Mouse (Mus musculus): ENCODE results near the gene Zfp799.
"Not testable (repeated sequence)": the region's sequence is repeated elsewhere in the genome, so short reads cannot be mapped to it uniquely, and the experiment has no call there.

Gene Zfp799

GRCm38 (mm10) chr17:32829540-32830417 lies at the start of gene Zfp799:
Gene Zfp799, minus strand, starts transcription at chr17:32830261.
- peak; percentile 91 for DNase-seq (ENCODE audit: low read depth, low spot score)

GRCm38 (mm10) chr17:32878773-32879172 lies 48.7 kb upstream of the Zfp799 start:
- no peak for DNase-seq (ENCODE audit: low read depth, low spot score)

- DNase-seq (ENCODE audit: low read depth, low spot score), result peak; percentile 22
These were observed 47.6 kb upstream of the Zfp799 start for GRCm38 (mm10) chr17:32877471-32878171.

GRCm38 (mm10) chr17:32872696-32873095 lies 42.6 kb upstream of the Zfp799 start:
- no peak for DNase-seq (ENCODE audit: low read depth, low spot score)

GRCm38 (mm10) chr17:32872091-32872490 lies 42.0 kb upstream of the Zfp799 start:
- no peak for DNase-seq (ENCODE audit: low read depth, low spot score)

GRCm38 (mm10) chr17:32871483-32871882 lies 41.4 kb upstream of the Zfp799 start:
- no peak for DNase-seq (ENCODE audit: low read depth, low spot score)

GRCm38 (mm10) chr17:32867266-32867665 lies 37.2 kb upstream of the Zfp799 start:
- DNase-seq (ENCODE audit: low read depth, low spot score), result not testable (repeated sequence)

- DNase-seq (ENCODE audit: low read depth, low spot score), result not testable (repeated sequence)
These were observed 26.7 kb upstream of the Zfp799 start for GRCm38 (mm10) chr17:32856713-32857112.

- DNase-seq (ENCODE audit: low read depth, low spot score), result no peak
These were observed 21.5 kb upstream of the Zfp799 start for GRCm38 (mm10) chr17:32851581-32851980.

GRCm38 (mm10) chr17:32841388-32841787 lies 11.3 kb upstream of the Zfp799 start:
- DNase-seq (ENCODE audit: low read depth, low spot score), result peak; percentile 56

GRCm38 (mm10) chr17:32839083-32839802 lies 9.2 kb upstream of the Zfp799 start:
- no peak for DNase-seq (ENCODE audit: low read depth, low spot score)

GRCm38 (mm10) chr17:32830418-32830782 lies 339 bp upstream of the Zfp799 start:
- DNase-seq (ENCODE audit: low read depth, low spot score), result no peak

- DNase-seq (ENCODE audit: low read depth, low spot score), result peak; percentile 51
These were observed 13.8 kb downstream of the Zfp799 start for GRCm38 (mm10) chr17:32816074-32816784.

GRCm38 (mm10) chr17:32814136-32814535 lies 15.9 kb downstream of the Zfp799 start:
- DNase-seq (ENCODE audit: low read depth, low spot score), result no peak

- DNase-seq (ENCODE audit: low read depth, low spot score), result no peak
These were observed 19.4 kb downstream of the Zfp799 start for GRCm38 (mm10) chr17:32810648-32811047.

GRCm38 (mm10) chr17:32809544-32810374 lies 20.3 kb downstream of the Zfp799 start, which contains the start of gene Zfp811:
Gene Zfp811, minus strand, starts transcription at chr17:32809931.
- DNase-seq (ENCODE audit: low read depth, low spot score), result peak; percentile 86

- DNase-seq (ENCODE audit: low read depth, low spot score), result peak; percentile 30
These were observed 21.1 kb downstream of the Zfp799 start for GRCm38 (mm10) chr17:32808921-32809320.

- DNase-seq (ENCODE audit: low read depth, low spot score), result no peak
These were observed 40.8 kb downstream of the Zfp799 start for GRCm38 (mm10) chr17:32789244-32789643.

GRCm38 (mm10) chr17:32788576-32788975 lies 41.5 kb downstream of the Zfp799 start:
- peak; percentile 21 for DNase-seq (ENCODE audit: low read depth, low spot score)

GRCm38 (mm10) chr17:32788094-32788559 lies 41.9 kb downstream of the Zfp799 start, which contains the start of gene Zfp871:
Gene Zfp871, minus strand, starts transcription at chr17:32788287.
- peak; percentile 92 for DNase-seq (ENCODE audit: low read depth, low spot score)

Measured in mesoderm, embryonic 11.5 days (tissue).